Mouse (Mus musculus) hindbrain, embryonic 11.5 days (tissue): ENCODE measurements at regions not wholly inside any gene's neighbourhood (a gene's known extent, or its start where the extent isn't known, plus 50 kb on each side); places are given as distances from the start of the nearest gene placed in this dataset.

Source experiments
- ATAC-seq: fragments of 200-750 bp; cut with Nextera tagmentation; 2 replicates; pipeline ENCODE4 v1.8.0; 2017; ENCODE audit warnings: mild to moderate bottlenecking, moderate TSS enrichment, moderate library complexity; ENCODE audit not compliant: low FRiP score
- DNase-seq: peaks from one replicate; pipeline ENCODE4 v3.0.0-alpha.2; 2015; ENCODE audit warnings: low spot score
- H3K27ac ChIP-seq: fragments of 300-500 bp; sonication (generic); 2 replicates; pipeline ENCODE4 v1.5.1; 2014; ENCODE audit warnings: mild to moderate bottlenecking, low read depth, low read length
- H3K27me3 ChIP-seq: fragments of 300-500 bp; sonication (generic); 2 replicates; pipeline ENCODE4 v1.6.1; 2014; ENCODE audit warnings: mild to moderate bottlenecking, low read length, moderate library complexity, mixed read lengths; ENCODE audit not compliant: control insufficient read depth, insufficient read depth
- H3K36me3 ChIP-seq: fragments of 300-500 bp; sonication (generic); 2 replicates; pipeline ENCODE4 v1.6.1; 2014; ENCODE audit warnings: mild to moderate bottlenecking, low read length, moderate library complexity, mixed read lengths; ENCODE audit not compliant: control insufficient read depth, insufficient read depth
- H3K4me1 ChIP-seq: fragments of 300-500 bp; sonication (generic); replicated peaks from 2 replicates; pipeline ENCODE4 v1.6.1; 2014; ENCODE audit warnings: low read length, mixed read lengths; ENCODE audit not compliant: control insufficient read depth, insufficient read depth
- H3K4me2 ChIP-seq: fragments of 300-500 bp; sonication (generic); replicated peaks from 2 replicates; pipeline ENCODE4 v1.6.1; 2014; ENCODE audit warnings: mild to moderate bottlenecking, low read depth, low read length
- H3K4me3 ChIP-seq: fragments of 300-500 bp; sonication (generic); 2 replicates; pipeline ENCODE4 v1.5.1; 2014; ENCODE audit warnings: low read depth, low read length
- H3K9ac ChIP-seq: fragments of 300-500 bp; sonication (generic); 2 replicates; pipeline ENCODE4 v1.6.1; 2014; ENCODE audit warnings: low read depth, low read length
- H3K9me3 ChIP-seq: fragments of 300-500 bp; sonication (generic); 2 replicates; pipeline ENCODE4 v1.6.1; 2016; ENCODE audit warnings: low read length; ENCODE audit not compliant: control insufficient read depth
- WGBS: fragments of 180-500 bp; shearing (Covaris S2); extraction: QIAGEN DNeasy Blood & Tissue Kit; methylation state at CpG from one replicate; pipeline ENCODE4 v1.1.7; 2014; 5-methylcytosine and 5-hydroxymethylcytosine counted together

GRCm38 (mm10) chr13:37290636-37291035, 54.4 kb upstream of the Ly86 start:
- H3K9me3 ChIP-seq = no peaks in the 10 kb centered on the region
- no peaks in the 10 kb centered on the region for H3K27me3 ChIP-seq
- ATAC-seq (no peak), DNase-seq (no peak)
- 58% methylated on average over 2 of the region's 2 CpGs for whole genome bisulfite sequencing
- no peak overlapping the region for H3K4me2 ChIP-seq
- H3K4me3 ChIP-seq = no peak overlapping the region
- H3K27ac ChIP-seq = no peak overlapping the region
- H3K4me1 ChIP-seq = no peaks in the 10 kb centered on the region
- H3K9ac ChIP-seq = no peak overlapping the region
- no peaks in the 10 kb centered on the region for H3K36me3 ChIP-seq

DNA sequence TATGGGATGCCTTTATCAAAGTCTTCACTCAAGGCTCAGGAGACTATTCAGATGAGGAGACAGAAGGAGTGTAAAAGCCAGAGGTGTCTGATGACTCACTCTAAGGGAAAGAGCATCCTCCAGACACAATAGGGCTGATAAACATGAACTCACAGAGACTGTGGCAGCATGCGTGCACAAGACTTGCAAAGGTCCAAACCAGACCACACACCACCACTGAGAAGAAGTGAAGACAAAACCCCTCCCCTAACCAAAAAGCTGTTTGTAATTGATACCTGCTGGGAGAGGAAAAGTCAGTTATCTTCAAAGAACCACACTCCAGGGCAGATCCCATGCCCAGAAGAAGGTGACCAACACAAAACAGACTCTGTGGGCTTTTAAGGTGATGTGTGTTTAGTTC, 56.0 kb upstream of the Ly86 start:
- H3K4me3 ChIP-seq = no peak overlapping the region
- no peak for ATAC-seq
- no peaks in the 10 kb centered on the region for H3K4me1 ChIP-seq
- H3K4me2 ChIP-seq = no peak overlapping the region
- no peak overlapping the region for H3K27ac ChIP-seq
- no peaks in the 10 kb centered on the region for H3K36me3 ChIP-seq
- no peak overlapping the region for H3K9ac ChIP-seq
- H3K27me3 ChIP-seq = no peaks in the 10 kb centered on the region
- WGBS = 61% methylated on average over 1 of the region's 1 CpGs
- DNase-seq = no peak
- H3K9me3 ChIP-seq = no peaks in the 10 kb centered on the region

DNA sequence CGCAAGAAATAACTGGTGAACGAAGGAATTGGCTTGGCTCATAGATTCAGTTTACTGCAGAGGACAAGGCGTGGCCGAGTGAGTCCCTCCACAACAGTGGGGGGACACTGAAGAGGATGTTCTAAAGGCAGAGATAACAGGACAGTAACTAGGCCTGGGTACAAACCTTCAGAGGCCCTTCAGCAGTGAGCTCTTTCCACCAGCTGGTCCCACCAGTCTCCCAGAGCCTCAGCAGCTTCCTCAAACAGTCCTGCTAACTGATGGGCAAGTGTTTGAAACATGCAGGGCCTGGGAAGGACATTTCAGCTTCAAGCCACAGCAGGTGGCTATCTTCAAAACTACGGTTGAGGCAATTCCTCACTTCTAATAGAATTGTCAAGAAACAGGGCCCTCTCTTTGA, 62.5 kb upstream of the Ly86 start:
- Histone ChIP-seq H3K9me3 (no peaks in the 10 kb centered on the region), H3K4me3 (no peak overlapping the region), H3K4me2 (no peak overlapping the region), H3K9ac (no peak overlapping the region), H3K27ac (no peak overlapping the region), H3K4me1 (no peaks in the 10 kb centered on the region), H3K27me3 (no peaks in the 10 kb centered on the region), H3K36me3 (no peaks in the 10 kb centered on the region)
- DNase-seq (no peak), ATAC-seq (no peak)
- 80% methylated on average over 5 of the region's 5 CpGs for WGBS

GRCm38 (mm10) chr13:37279078-37279789, 65.8 kb upstream of the Ly86 start:
- Histone ChIP-seq H3K4me2 (no peak overlapping the region), H3K36me3 (no peaks in the 10 kb centered on the region), H3K9me3 (no peaks in the 10 kb centered on the region), H3K4me3 (no peak overlapping the region), H3K27ac (no peak overlapping the region), H3K9ac (no peak overlapping the region), H3K27me3 (no peaks in the 10 kb centered on the region), H3K4me1 (no peaks in the 10 kb centered on the region)
- WGBS = 91% methylated on average over 8 of the region's 8 CpGs
- ATAC-seq = no peak
- DNase-seq = no peak

- Histone ChIP-seq H3K4me3 (no peak overlapping the region), H3K9ac (no peak overlapping the region), H3K36me3 (no peaks in the 10 kb centered on the region), H3K4me2 (no peak overlapping the region), H3K27ac (no peak overlapping the region), H3K27me3 (no peaks in the 10 kb centered on the region), H3K9me3 (no peaks in the 10 kb centered on the region), H3K4me1 (no peaks in the 10 kb centered on the region)
- WGBS = 79% methylated on average over 14 of the region's 14 CpGs
- DNase-seq (no peak), ATAC-seq (no peak)
These were observed 95.2 kb upstream of the Ly86 start for GRCm38 (mm10) chr13:37249581-37250461.

DNA sequence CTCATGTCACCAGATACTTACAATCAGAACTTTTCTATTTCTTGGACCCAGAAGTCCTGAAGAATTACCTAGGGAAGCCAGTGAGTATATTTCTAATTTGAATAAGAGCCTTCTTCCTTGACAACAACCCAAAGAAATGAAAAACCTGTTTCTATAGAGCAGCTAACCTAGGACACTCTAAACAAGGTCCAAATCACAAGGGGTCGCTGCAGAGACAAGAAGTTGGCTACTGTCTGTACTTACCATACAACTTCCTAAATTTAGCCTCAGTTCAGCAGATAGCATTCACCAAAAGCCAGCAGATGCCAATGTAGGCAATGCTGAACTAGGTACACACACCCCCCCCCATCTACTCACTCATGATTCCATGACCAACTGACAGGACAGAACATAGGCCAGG, 96.3 kb upstream of the Ly86 start:
- WGBS = 89% methylated on average over 1 of the region's 1 CpGs
- no peak for ATAC-seq
- no peak overlapping the region for H3K9ac ChIP-seq

DNA sequence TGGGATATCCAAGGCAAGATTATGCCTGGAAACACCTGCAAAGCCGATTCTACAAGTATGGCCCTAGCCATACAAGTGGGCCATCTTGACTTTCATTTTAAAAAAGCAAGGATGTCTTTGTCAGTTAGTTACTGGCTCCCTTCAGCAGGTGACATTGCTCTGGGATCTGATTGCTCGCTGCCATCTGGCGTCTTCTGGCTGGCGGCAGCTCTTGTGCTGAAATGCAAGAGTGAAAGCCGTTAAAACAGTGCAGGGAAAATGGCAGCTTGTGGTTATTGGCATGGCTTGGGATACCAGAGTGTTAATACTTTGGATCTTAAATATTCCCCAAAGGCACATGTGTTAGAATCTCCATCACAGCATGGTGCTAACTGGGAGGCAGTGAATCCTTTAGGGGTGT, 105.0 kb upstream of the Ly86 start:
- no peak for ATAC-seq
- Histone ChIP-seq H3K9me3 (no peaks in the 10 kb centered on the region), H3K36me3 (no peaks in the 10 kb centered on the region), H3K4me2 (no peak overlapping the region), H3K4me1 (no peaks in the 10 kb centered on the region), H3K9ac (no peak overlapping the region), H3K27me3 (no peaks in the 10 kb centered on the region), H3K4me3 (no peak overlapping the region), H3K27ac (no peak overlapping the region)
- DNase-seq = no peak
- 90% methylated on average over 5 of the region's 5 CpGs for WGBS

More for the DNA sequence above, 96.3 kb upstream of the Ly86 start:
- no peak overlapping the region for H3K4me2 ChIP-seq
- H3K27me3 ChIP-seq = no peaks in the 10 kb centered on the region
- no peak overlapping the region for H3K27ac ChIP-seq
- no peak overlapping the region for H3K4me3 ChIP-seq
- H3K9me3 ChIP-seq = no peaks in the 10 kb centered on the region
- H3K36me3 ChIP-seq = no peaks in the 10 kb centered on the region
- no peaks in the 10 kb centered on the region for H3K4me1 ChIP-seq
- DNase-seq = no peak

DNA sequence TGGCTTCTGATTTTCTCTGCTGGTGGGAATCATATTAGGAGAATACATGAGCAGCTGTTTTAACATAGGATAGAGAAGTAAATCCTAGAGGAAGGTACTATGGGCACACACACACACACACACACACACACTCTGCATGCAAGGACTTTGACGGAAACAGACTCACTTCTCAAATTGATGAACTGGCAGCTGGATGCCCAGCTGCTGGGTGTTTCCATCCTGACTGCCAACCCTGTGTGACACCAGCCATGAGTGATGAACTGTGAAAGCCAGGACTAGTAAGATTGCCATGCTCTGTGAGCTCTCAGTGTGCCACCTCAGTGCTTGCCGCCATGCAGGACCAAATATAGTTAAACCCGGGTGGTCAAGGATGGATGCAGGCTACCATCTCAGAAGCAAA, 107.7 kb upstream of the Ly86 start:
- no peaks in the 10 kb centered on the region for H3K4me1 ChIP-seq
- H3K4me3 ChIP-seq = no peak overlapping the region
- 88% methylated on average over 3 of the region's 3 CpGs for WGBS
- no peak overlapping the region for H3K27ac ChIP-seq
- H3K36me3 ChIP-seq = no peaks in the 10 kb centered on the region
- no peaks in the 10 kb centered on the region for H3K27me3 ChIP-seq
- DNase-seq = no peak
- H3K9me3 ChIP-seq = no peaks in the 10 kb centered on the region
- no peak overlapping the region for H3K4me2 ChIP-seq
- no peak overlapping the region for H3K9ac ChIP-seq
- ATAC-seq = no peak

GRCm38 (mm10) chr13:37225834-37226233, 119.2 kb upstream of the Ly86 start:
- ATAC-seq = no peak
- H3K27me3 ChIP-seq = no peaks in the 10 kb centered on the region
- H3K4me3 ChIP-seq = no peak overlapping the region
- 94% methylated on average over 1 of the region's 1 CpGs for WGBS
- H3K4me1 ChIP-seq = no peaks in the 10 kb centered on the region
- H3K9ac ChIP-seq = no peak overlapping the region
- H3K36me3 ChIP-seq = no peaks in the 10 kb centered on the region
- H3K4me2 ChIP-seq = no peak overlapping the region
- H3K9me3 ChIP-seq = no peaks in the 10 kb centered on the region
- H3K27ac ChIP-seq = no peak overlapping the region
- DNase-seq = no peak
